Mouse (Mus musculus): ENCODE data around the gene Boll. TPM values are rescaled to one million over a fixed set of nuclear protein-coding genes. Genes with fewer than 3 reads are reported as not detected.

The Boll gene
- polyA plus RNA-seq, 1 experiment from 2014 or later, result 0.38 TPM

GRCm38 (mm10) chr1:55236487-55236886, 126.8 kb downstream of the Boll start:
- Histone ChIP-seq H3K27ac (peak overlapping the region; percentile 83), H3K4me1 (peaks cover 36% of the 10 kb centered on the region)
- WGBS, result 45% methylated on average over 5 of the region's 5 CpGs

GRCm38 (mm10) chr1:55234910-55235520, 128.3 kb downstream of the Boll start:
- WGBS, result 60% methylated on average over 16 of the region's 16 CpGs

More at GRCm38 (mm10) chr1:55236487-55236886, 126.8 kb downstream of the Boll start:
- Histone ChIP-seq H3K4me3 (peak overlapping the region; percentile 90), H3K27me3 (ENCODE audit: low read depth, poor library complexity, severe bottlenecking) (no peaks in the 10 kb centered on the region), H3K36me3 (0 out of 2 replicates have a peak, but pooled peaks cover 5% of the 10 kb centered on the region), H3K9me3 (replicated peaks) (no peaks in the 10 kb centered on the region)
- no peak for DNase-seq (ENCODE audit: low spot score)

DNA sequence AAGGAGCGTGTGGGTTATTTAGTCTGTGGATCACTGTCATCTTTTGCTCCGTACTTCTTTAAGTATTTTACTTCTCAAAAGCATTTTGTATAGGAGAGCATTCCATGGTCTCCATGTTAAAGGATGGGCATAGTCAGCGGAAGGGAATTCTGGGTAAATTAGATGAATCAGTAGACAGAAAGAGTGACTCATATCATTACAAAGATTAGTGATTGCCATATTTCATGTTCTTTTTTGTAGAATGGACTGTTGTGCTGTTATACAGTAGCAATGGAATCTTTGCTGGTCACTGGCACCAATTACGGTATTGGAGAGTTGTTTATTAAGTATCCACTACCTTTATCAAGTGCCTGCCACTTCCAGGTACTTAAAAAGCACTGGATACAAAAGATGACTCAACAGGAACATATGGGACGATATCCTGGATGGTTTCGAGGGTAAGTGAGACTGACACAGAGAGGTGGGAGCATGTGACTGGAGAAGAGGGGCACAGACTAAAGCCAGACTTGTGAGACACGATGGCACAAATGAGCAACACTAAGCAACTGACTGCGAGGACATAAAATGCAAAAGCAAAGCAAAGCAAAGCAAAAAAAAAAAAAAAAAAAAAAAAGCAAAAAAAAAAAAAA, 134.9 kb downstream of the Boll start:
- Histone ChIP-seq H3K27ac (no peak overlapping the region), H3K27me3 (ENCODE audit: low read depth, poor library complexity, severe bottlenecking) (no peaks in the 10 kb centered on the region), H3K4me3 (no peak overlapping the region), H3K9me3 (replicated peaks) (no peaks in the 10 kb centered on the region), H3K36me3 (no peaks in the 10 kb centered on the region), H3K4me1 (peaks cover 21% of the 10 kb centered on the region)
- WGBS, result 87% methylated on average over 8 of the region's 8 CpGs
- DNase-seq (ENCODE audit: low spot score), result no peak

More at GRCm38 (mm10) chr1:55234910-55235520, 128.3 kb downstream of the Boll start:
- no peaks in the 10 kb centered on the region for H3K36me3 ChIP-seq
- peaks cover 28% of the 10 kb centered on the region for H3K4me1 ChIP-seq
- no peak overlapping the region for H3K27ac ChIP-seq
- H3K27me3 ChIP-seq (ENCODE audit: low read depth, poor library complexity, severe bottlenecking), result no peaks in the 10 kb centered on the region
- H3K9me3 ChIP-seq (replicated peaks), result no peaks in the 10 kb centered on the region
- no peak overlapping the region for H3K4me3 ChIP-seq
- no peak for DNase-seq (ENCODE audit: low spot score)

GRCm38 (mm10) chr1:55227376-55227775, 135.9 kb downstream of the Boll start:
- H3K4me1 ChIP-seq, result peaks cover 26% of the 10 kb centered on the region
- no peaks in the 10 kb centered on the region for H3K27me3 ChIP-seq (ENCODE audit: low read depth, poor library complexity, severe bottlenecking)
- H3K9me3 ChIP-seq (replicated peaks), result no peaks in the 10 kb centered on the region
- 35% methylated on average over 1 of the region's 1 CpGs for WGBS
- H3K36me3 ChIP-seq, result no peaks in the 10 kb centered on the region; the same call in 1 of the 2 replicates
- no peak overlapping the region for H3K27ac ChIP-seq
- no peak overlapping the region for H3K4me3 ChIP-seq
- no peak for DNase-seq (ENCODE audit: low spot score)

- H3K4me1 ChIP-seq, result peaks cover 26% of the 10 kb centered on the region
Observed at GRCm38 (mm10) chr1:55226011-55226857, 137.0 kb downstream of the Boll start, which contains the start of gene Rftn2. Gene Rftn2, minus strand, starts transcription at chr1:55226782.

GRCm38 (mm10) chr1:55225398-55225797, 137.9 kb downstream of the Boll start:
- H3K27ac ChIP-seq, result peak overlapping the region; percentile 92

More at GRCm38 (mm10) chr1:55226011-55226857, 137.0 kb downstream of the Boll start, which contains the start of gene Rftn2:
- Histone ChIP-seq H3K27me3 (ENCODE audit: low read depth, poor library complexity, severe bottlenecking) (no peaks in the 10 kb centered on the region), H3K4me3 (peak within 1 kb of the TSS; percentile 62), H3K9me3 (replicated peaks) (no peaks in the 10 kb centered on the region), H3K27ac (peak within 1 kb of the TSS; percentile 92), H3K36me3 (no peaks in the 10 kb centered on the region; the same call in 1 of the 2 replicates)
- 3% methylated on average over 26 of the region's 26 CpGs for WGBS
- DNase-seq (ENCODE audit: low spot score), result peak; percentile 70

DNA sequence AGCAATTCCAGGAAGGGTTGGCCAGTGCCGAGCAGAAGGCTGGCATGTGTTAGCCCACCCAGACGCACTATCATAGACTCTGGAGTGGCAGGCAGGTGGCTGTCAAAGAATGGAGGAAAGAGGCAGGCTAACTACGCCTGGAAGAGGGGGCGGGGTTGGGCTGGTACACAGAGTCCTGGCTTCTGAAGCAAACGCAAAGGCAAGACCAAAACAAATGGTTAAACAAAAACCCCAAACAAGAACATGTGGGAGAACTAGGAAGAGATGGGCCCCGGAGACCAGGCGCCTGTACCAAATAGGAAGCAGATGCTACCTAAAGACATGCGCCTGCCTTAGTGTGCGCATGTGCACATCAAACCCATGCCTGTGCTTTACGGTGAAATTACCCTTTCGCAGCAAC, 139.2 kb downstream of the Boll start:
- H3K4me1 ChIP-seq, result peaks cover 26% of the 10 kb centered on the region
- H3K9me3 ChIP-seq (replicated peaks), result no peaks in the 10 kb centered on the region
- peak; percentile 49 for DNase-seq (ENCODE audit: low spot score)
- no peaks in the 10 kb centered on the region; the same call in 1 of the 2 replicates for H3K36me3 ChIP-seq
- H3K27ac ChIP-seq, result peak overlapping the region; percentile 92
- no peaks in the 10 kb centered on the region for H3K27me3 ChIP-seq (ENCODE audit: low read depth, poor library complexity, severe bottlenecking)
- H3K4me3 ChIP-seq, result peak overlapping the region; percentile 62
- WGBS, result 39% methylated on average over 11 of the region's 11 CpGs

More at GRCm38 (mm10) chr1:55225398-55225797, 137.9 kb downstream of the Boll start:
- Histone ChIP-seq H3K4me3 (peak overlapping the region; percentile 62), H3K9me3 (replicated peaks) (no peaks in the 10 kb centered on the region), H3K27me3 (ENCODE audit: low read depth, poor library complexity, severe bottlenecking) (no peaks in the 10 kb centered on the region), H3K36me3 (no peaks in the 10 kb centered on the region; the same call in 1 of the 2 replicates), H3K4me1 (peaks cover 26% of the 10 kb centered on the region)
- no peak for DNase-seq (ENCODE audit: low spot score)
- WGBS, result 28% methylated on average over 3 of the region's 3 CpGs

DNA sequence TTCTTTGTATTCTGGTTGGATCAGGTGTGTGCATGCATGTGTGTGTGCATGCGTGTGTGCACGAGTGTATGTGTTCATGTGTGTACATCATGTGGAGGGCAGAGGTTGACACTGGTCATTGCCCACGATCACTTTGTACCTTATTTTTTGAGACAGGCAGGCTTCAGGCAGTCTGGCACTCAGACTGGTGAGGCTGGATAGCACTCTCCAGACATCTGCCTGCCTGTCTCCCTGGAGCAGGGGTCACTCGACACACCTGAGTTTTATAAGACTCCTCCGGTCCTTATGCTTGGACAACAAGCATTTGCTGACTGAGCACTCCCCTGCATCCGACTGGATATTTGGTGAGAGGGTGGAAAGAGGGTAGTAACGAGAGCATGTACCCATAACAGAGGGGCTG, 140.2 kb downstream of the Boll start:
- Histone ChIP-seq H3K4me1 (peaks cover 26% of the 10 kb centered on the region), H3K9me3 (replicated peaks) (no peaks in the 10 kb centered on the region), H3K36me3 (no peaks in the 10 kb centered on the region; the same call in 1 of the 2 replicates), H3K4me3 (no peak overlapping the region), H3K27me3 (ENCODE audit: low read depth, poor library complexity, severe bottlenecking) (no peaks in the 10 kb centered on the region), H3K27ac (no peak overlapping the region)
- DNase-seq (ENCODE audit: low spot score), result peak; percentile 24
- 92% methylated on average over 7 of the region's 7 CpGs for WGBS

GRCm38 (mm10) chr1:55221352-55221751, 141.9 kb downstream of the Boll start:
- no peak for DNase-seq (ENCODE audit: low spot score)
- no peaks in the 10 kb centered on the region for H3K9me3 ChIP-seq (replicated peaks)
- H3K4me3 ChIP-seq, result no peak overlapping the region
- H3K4me1 ChIP-seq, result peaks cover 30% of the 10 kb centered on the region
- H3K36me3 ChIP-seq, result no peaks in the 10 kb centered on the region; the same call in 1 of the 2 replicates
- H3K27ac ChIP-seq, result no peak overlapping the region
- no peaks in the 10 kb centered on the region for H3K27me3 ChIP-seq (ENCODE audit: low read depth, poor library complexity, severe bottlenecking)
- WGBS, result 86% methylated on average over 4 of the region's 4 CpGs

- Histone ChIP-seq H3K4me1 (peaks cover 19% of the 10 kb centered on the region), H3K27ac (no peak overlapping the region), H3K9me3 (replicated peaks) (no peaks in the 10 kb centered on the region), H3K27me3 (ENCODE audit: low read depth, poor library complexity, severe bottlenecking) (no peaks in the 10 kb centered on the region), H3K4me3 (no peak overlapping the region), H3K36me3 (peaks cover 7% of the 10 kb centered on the region; the same call in 1 of the 2 replicates)
- DNase-seq (ENCODE audit: low spot score), result no peak
- WGBS, result 55% methylated on average over 2 of the region's 2 CpGs
Observed at GRCm38 (mm10) chr1:55217191-55217590, 146.1 kb downstream of the Boll start.

DNA sequence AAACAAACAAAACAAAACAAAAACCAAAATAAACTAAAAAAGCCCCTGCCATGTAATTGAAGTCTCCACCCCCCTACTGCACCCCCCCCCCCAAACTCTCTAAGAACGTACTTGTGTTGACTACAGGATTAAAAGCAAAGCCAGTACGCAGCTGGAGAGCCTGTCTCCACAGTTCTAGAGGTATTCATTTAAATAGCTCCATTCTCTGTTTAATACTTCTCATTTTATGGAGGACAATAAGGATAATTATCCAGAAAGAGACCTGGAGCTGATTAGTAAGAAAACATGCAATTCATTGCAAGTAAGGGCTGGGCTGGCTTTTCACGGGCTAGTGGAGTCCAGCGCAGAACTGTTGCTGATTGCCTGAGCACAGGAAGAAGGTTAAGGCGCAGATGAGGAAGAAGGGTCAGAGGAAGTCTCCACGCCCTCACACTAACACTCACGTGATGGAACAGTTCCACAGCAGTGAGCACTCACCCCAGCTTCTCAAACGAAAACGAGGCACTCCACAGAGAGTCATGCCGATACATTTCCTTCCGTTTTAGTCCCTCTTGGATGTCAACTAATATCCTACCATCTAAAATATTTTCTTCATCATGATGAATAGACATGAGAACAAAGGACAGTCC, 148.0 kb downstream of the Boll start:
- 68% methylated on average over 11 of the region's 11 CpGs for WGBS

GRCm38 (mm10) chr1:55213936-55214335, 149.3 kb downstream of the Boll start:
- H3K27ac ChIP-seq, result no peak overlapping the region
- no peaks in the 10 kb centered on the region for H3K27me3 ChIP-seq (ENCODE audit: low read depth, poor library complexity, severe bottlenecking)
- peaks cover 7% of the 10 kb centered on the region; the same call in 1 of the 2 replicates for H3K36me3 ChIP-seq
- H3K4me3 ChIP-seq, result no peak overlapping the region
- WGBS, result 83% methylated on average over 6 of the region's 6 CpGs
- peaks cover 44% of the 10 kb centered on the region for H3K4me1 ChIP-seq
- no peaks in the 10 kb centered on the region for H3K9me3 ChIP-seq (replicated peaks)
- DNase-seq (ENCODE audit: low spot score), result no peak

More for the DNA sequence above, 148.0 kb downstream of the Boll start:
- Histone ChIP-seq H3K27me3 (ENCODE audit: low read depth, poor library complexity, severe bottlenecking) (no peaks in the 10 kb centered on the region), H3K36me3 (peaks cover 7% of the 10 kb centered on the region; the same call in 1 of the 2 replicates), H3K4me3 (no peak overlapping the region), H3K9me3 (replicated peaks) (no peaks in the 10 kb centered on the region), H3K27ac (no peak overlapping the region), H3K4me1 (peaks cover 32% of the 10 kb centered on the region)
- no peak for DNase-seq (ENCODE audit: low spot score)

All from limb, embryonic 10.5 days (tissue).